Mouse (Mus musculus) T-helper 2 cell (primary cell): ENCODE data around the gene Nxpe4.
"Not testable (repeated sequence)": the region's sequence is repeated elsewhere in the genome, so short reads cannot be mapped to it uniquely, and the experiment has no call there.

Experiments
- in situ Hi-C: fragments of 300-600 bp; cut with MboI, MseI; formaldehyde crosslinking; loops from one replicate; pipeline ENCODE4 v1.15.1; 2025; ENCODE audit warnings: high pct_unique_total_duplicates

Nxpe4 gene

DNA sequence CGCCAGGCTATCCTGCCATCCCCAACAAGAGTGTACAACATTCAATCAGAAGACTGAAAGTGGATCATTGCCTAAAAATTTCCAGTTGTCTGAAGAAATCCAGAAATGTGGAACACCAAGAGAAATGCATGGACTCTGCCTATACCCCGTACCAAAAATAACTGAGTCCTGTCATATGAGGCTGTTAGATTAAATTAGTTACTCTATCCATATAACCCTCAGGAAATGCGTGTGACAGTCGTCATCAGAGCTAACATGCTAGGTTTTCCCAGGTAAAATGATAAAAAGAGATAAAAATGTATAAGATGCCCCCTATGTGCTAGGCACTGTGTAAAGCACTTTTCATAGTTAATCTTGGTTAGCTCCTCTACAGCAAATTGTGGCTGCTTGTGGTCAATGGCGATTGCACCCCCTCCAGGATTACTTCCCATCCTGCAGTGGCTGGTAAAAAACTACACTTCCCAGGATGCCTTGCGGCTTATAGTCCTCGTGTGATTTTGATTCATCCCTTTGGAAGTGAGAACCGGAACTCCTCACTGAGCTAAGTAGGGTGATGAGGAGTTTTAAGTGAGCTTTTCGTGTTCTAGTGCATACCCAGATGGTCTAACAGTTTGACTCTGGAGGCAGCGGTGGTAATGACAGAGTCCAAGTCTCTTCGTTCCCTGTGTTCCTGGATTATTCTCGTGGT lies at the start of gene Nxpe4:
TSS of gene Nxpe4 (plus strand) at position 519 of the 688 bp plus-strand sequence.
- in situ Hi-C loops = no loop called here

DNA sequence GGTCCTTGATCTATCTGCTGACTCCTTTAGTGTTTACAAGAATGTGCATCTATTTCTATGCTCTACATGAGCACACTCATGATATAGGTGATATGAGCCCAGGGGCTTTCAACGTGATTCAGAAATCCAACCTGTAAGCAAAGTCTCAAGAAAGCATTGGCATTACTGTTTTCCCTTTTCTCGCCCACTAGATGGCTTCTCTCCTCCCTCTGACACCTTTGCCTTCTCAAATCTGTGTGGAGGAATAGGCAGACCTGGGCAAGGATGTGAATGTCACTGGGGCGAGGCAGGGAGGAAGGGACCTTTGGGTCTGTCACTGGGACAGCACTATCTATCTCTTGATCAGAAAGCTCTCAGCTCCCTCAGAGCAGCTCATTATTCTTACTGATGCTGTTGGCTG lies 35.0 kb upstream of the Nxpe4 start:
- in situ Hi-C loops = no loop called here

DNA sequence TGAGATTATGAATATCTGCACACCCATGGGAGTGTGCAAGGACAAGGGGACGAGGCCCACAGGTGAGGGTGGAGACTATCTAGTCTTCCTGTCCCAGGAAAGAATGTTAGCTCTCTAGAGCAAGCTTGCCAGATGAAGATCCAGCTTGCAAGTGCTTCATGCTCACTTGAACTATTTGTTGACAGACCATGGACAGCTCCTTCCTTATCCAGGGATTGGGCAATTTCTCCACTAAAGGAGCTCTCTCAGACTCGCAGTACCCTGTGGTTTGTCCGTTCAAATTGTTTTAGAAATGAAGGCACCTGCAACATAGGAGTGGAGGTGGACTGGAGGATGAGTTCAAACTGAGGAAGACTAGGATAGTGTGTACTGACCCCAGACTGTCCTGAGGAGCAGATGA lies 24.3 kb upstream of the Nxpe4 start:
- in situ Hi-C loops = no loop called here

DNA sequence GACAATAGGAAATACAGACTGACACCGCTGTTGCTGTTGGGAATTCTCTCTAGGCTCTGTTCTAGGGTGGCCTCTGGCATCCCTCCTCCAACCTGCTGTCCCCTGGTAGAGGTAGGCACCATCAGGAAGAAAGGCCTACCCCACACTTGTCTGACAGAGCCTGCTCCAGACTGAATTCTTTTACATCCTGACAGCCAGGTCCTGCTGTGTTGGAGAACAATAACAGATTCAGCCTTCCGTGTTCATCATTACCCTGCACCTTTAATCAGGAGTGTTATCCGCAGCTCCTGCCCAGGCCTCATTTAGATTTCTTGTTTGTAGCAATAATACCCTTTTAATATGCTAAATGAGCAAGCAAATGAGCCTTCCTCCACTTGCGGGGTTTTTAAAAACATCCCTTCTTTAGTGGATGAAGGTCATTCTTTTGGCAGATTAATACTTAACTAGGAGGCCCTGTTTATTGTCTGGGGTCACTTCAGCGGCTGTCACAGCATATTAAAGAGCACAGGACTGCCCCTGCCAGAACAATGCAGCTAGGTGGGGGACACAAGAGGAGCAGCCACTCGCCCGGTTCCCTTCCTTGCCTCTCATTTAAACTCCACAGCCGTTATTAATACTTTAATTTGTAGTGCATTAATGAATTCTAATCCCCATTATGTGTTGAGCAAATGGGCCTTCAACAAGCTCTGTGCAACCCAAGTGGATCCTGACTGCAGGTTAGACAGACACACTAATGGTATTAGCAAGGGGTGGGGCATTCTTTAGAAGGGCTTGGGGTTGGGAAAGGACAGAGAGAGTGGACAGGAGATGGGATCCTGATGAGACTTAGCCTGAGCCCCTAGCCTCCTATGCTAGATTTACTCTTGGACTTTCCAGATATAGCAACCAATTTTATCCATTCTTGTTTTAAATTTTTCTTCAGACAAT lies 21.1 kb upstream of the Nxpe4 start:
- in situ Hi-C loops = loop anchor here (10.0 kb wide), 1 partner anchor 964 kb away; no protein-coding TSS in a partner anchor

DNA sequence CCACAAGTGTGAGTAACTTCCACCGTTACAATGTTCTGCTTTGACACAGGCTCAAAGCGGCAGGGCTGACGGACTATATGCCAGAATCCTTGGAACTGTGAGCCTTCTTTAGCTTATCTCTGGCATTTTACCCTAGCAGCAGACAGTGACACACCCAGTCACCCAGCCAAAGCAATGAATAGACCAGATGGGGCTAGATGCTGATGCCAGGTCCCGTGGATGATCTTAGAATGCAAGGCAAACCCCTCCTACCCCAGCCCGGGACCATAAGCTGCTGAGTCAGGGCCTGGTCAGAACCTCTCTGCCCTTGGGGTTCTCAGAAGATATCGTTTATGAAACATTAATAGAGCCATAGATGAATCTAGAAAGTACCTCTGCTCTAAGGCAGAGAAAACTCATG lies 19.2 kb upstream of the Nxpe4 start:
- in situ Hi-C loops = loop anchor here (10.0 kb wide), 1 partner anchor 962 kb away; no protein-coding TSS in a partner anchor

DNA sequence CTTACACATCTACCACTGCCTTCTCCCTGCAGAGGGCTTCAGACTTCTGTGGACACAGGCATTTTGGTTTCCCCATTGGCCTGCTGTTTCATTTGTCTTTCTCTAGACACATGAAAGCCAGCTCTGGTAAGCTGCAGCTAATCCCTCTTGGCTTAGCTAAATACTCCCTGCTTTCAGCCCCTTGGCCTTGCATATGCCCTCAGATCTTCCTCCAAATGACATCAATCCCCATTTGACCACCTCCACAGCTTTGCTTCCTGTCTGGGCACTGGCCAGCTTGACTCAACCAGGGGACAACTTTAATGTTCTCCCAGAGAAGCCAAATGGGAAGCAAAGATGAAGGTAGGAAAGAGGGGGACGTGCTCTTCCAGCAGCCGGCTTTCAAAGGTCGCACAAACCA lies 15.1 kb upstream of the Nxpe4 start:
- in situ Hi-C loops = loop anchor here (10.0 kb wide), 1 partner anchor 958 kb away; no protein-coding TSS in a partner anchor

DNA sequence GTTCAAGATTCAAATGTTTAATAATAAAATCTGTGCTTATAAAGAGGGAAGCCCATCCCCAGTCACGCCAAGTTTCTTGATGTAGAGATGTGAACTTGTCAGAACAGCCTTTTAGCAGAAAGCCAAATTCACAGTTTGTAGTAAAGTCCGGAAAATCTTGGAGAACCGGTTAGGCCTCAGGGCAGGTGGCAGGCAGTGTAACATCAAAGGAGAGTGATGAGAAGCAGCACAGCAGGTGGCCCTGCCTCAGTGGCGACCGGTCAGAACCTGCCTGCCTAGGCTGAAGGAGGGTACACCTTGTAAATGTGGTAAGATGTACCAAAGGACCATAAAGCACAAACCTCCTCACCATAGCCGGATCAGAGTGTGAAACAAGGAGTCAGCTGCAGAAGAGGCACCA lies 4.7 kb downstream of the Nxpe4 start:
- in situ Hi-C loops = not testable (repeated sequence)

DNA sequence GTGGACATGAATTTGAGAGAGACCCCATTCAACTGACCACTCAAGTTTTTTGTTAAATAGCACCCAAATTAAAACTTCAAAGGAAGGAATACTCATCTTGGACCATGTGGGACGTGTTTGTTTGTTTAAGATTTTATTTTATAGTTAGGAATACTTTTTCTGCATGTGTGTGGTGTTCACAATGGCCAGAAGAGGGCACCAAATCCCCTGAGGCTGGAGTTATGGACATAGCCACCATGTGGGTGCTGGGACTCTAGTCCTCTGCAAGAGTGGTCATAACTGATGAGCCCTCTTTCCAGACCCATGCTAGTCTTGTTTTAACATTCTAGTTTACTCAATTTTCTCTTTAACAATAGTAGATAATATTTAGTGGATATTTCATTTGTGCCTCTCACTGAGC lies 14.9 kb downstream of the Nxpe4 start:
- in situ Hi-C loops = no loop called here

DNA sequence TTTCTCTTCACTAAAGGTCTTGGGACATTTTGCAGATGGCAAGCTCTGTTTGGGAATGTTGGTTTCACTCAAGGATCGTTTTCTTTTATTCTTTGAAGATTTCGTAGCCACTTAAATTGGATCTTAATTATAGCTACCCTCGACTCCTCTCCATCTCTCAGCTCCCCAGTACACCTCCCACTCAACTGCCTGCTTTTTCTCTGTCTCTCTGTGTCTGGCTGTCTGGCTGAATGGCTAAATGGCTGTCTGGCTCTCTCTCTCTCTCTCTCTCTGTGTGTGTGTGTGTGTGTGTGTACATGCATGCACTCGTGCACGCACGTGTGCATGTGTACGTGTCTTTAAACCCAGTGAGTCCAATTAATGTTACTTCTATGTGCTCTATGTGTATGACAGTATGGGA lies 19.5 kb downstream of the Nxpe4 start:
- in situ Hi-C loops = no loop called here

DNA sequence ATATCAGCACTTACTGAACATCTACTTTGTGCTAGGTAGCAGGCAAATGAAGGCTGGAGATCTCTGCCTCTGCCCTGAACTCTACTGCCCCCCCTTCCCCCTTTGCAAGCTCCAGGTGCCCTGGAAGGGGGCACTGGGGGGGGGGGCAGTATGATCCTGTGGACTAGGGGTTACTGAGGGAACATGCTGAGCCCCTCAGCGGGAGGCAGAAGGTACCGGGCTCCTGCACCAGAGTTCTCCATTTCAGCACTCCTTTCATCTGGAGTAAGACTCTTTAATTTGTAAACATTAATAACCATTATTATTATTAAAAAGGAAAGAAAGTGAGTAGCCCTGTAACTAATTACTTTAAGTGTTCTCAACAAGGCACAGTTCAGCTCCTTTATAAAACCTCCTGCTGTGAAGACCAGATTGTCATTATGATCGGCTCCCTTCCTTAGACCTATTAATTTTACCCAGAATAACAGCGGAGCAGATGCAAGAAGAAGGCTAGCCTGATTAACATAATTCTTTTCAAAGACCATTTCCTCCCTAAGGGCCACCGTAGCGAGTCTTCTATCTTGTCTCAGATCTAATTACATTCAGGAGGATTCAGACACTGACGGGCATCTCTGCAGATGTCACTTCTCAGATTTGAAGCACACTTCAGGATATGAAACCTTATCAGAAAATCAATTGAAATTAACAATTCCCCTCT lies 21.0 kb downstream of the Nxpe4 start:
- in situ Hi-C loops = no loop called here

DNA sequence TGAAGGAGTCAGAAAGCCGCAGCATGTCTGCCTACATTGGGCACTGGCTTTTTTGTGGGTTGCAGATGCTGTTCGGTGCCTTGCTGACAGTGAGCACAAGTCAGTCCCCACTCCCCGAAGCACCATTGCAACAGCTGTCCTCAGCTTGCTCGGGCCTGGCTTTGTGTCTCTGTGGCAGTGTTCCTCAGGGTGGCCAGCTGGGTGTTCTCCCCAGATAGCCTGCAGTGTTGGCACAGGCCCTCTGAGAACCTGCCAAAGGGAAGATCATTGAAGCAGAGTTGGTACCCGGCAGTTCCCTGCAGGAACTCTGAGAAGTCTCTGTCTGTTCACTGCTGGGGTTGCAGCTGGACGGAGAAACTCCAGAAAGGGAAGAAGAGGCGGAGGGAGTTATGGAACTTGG lies 22.5 kb downstream of the Nxpe4 start:
- in situ Hi-C loops = no loop called here

DNA sequence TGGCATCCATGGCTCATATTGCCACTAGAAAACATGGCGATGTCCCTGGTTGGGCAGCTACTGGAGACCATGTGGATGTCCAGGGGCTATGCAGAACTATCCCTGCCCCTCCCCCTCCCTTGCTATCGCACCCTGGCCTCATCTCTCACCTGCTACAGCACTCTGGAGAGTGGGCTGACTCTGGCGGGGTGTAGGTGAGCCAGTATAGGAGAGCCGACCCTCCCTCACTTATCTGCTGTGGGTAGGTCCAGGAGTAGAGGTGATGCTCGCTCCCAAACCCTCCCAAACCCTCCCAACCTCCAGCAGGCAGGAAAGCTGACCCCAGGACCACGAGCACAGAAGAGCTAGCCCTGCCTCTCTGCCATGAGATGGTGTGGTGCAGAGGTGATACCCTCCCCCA lies 27.0 kb downstream of the Nxpe4 start:
- in situ Hi-C loops = no loop called here

DNA sequence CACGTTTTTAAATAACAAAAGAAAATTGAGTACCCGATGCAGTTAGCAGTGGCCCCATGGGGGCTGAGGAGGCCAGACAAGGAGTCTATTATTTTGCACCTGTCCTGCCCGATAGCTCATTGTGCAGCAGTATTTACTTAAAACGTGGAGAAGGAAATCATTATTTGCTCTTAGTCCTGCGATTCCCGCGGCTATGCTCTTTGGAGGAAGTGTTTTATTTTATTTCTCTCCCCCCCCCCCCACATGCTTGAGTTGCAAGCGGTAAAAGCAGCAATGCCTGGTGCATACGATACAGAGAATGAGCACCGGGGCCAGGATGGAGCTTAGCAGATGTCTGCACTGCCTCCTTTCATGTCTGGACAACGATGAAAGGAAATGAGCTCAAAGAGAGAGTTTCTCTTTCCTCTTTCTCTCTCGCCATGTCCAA lies 35.6 kb downstream of the Nxpe4 start:
- in situ Hi-C loops = no loop called here

DNA sequence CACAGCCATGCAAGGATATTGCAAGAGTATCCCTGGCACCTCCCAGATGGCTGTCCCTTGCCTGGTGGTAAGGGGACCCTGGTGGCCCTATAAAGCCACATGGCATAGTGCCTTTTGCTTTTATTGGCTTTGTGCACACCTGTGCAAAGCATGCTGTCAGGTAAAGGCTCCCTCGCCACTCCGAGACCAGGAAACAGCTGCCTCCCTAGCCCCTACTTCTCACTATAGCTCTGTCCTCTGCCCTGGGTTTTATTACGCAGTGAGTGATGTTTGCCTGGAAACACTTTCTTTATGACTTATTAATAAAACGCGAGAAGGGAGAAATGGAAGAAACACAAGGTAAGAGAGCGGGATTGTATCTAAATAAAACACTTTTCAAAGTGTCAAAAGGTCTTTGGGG lies 49.1 kb downstream of the Nxpe4 start:
- in situ Hi-C loops = no loop called here

DNA sequence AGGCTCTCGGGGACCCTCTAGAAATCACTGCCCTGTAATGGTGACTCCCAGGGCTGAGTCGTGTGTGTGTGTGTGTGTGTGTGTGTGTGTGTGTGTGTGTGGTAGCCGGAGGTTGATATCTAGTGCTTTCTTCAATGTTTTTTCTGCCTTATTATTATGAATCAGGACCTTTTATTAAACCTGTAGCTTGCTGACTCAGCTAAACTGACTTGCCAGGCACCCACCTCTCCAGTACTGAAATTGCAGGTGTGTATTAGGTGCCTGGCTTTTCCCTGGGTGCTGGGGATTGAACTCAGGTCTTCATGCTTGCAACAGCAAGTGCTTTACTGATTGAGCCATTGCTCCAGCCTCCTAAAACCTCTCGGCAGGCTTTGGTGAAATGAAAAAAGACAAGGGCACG lies 50.1 kb downstream of the Nxpe4 start:
- in situ Hi-C loops = no loop called here

DNA sequence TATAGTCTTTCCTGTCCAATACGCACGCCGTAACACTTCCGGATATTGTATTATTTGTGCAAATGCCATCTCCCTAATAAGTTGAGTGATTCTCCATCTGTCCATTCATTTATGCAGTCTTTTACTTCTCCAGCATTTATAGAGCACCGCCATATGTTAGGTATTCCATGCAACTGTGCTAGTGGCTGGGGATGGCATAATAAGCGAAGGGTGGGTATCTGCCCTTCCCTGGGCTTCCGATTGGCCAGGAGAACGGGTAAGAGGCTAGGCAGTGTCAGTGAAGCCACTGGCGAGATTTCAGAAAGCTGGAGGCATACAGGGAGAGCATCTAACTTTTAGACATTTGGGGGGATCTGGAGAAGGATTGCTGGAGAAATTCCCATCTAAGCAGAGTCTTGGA lies 52.9 kb downstream of the Nxpe4 start:
- in situ Hi-C loops = no loop called here

DNA sequence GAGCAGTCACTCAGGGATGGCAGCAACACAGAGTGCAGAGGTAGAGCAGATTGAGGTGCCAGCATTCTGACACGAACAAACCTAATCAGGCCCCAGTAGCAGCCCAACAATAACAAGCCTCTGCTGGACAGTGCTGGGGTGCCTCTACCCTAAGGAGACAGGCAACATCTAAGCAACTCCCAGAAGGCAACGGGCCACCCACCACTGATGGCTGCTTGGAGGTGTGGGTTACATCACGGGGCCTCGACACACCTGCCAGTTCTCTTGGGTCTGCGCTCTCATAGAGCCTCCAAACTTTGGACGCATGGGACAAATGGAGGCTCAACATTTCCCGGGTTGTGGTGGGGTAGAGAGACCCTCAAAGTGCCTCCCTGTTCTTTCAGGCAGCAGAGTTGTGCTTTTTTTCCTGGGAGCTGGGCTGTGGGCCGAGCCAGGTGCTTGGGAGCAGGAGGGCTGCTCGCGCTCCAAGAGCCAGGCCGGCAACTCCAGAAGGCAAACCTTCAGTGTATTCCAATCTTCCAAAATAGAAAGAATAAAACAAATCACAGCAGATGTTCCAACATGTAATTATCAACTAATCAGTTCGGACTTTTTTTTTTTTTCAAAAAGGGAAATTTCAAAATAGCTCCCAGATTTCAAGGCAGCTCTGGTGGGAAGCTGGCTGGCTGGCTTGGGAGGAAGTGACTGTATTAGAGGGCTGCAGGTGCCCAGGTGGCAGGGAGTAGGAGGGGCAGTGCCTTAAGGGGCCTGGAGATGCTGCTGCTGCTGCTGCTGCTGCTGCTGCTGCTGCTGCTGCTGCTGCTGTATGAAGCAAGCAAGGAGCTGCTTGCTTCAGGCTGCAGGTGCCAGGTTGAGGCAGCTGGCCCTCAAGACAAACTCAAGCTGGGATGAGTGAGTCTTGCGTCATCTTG lies 54.5 kb downstream of the Nxpe4 start:
- in situ Hi-C loops = no loop called here

DNA sequence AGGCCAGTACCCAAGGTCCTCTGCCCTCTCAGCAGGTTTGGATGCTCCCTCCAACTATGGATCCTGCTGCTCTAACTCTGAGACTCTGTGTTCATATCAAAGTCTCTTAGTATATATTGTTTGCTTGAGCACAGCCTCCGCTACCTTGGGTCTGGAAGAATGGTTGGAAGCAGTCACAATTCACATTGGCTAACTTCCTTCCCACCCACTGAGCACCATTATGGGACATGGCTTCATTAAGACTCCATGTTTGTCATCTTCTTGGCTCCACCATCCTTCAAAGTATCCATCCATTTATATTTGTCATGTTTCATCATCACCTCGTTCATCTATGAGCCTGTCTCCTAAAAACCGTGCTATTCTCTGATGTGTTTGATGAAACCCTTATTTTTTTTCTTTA lies 68.9 kb downstream of the Nxpe4 start:
- in situ Hi-C loops = no loop called here

DNA sequence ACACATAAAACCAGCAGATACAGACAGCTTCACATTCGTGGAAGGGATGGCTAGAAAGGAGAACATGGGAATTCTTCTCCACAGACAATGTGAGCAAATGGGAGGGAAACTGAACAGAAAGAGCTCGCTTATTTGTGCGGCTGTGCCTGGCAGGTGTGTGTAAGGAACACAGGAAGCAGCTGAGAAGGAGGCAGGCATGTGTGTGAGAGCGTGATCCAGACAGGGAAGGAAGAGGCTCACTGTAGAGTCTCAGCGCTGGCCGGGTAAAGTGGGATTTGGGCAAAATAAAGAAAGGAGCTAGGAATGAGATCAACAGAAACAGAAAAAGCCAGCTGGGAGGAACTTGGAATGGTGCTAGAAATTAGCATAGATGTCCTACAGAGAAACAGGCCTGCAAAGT lies 74.6 kb downstream of the Nxpe4 start:
- in situ Hi-C loops = no loop called here

DNA sequence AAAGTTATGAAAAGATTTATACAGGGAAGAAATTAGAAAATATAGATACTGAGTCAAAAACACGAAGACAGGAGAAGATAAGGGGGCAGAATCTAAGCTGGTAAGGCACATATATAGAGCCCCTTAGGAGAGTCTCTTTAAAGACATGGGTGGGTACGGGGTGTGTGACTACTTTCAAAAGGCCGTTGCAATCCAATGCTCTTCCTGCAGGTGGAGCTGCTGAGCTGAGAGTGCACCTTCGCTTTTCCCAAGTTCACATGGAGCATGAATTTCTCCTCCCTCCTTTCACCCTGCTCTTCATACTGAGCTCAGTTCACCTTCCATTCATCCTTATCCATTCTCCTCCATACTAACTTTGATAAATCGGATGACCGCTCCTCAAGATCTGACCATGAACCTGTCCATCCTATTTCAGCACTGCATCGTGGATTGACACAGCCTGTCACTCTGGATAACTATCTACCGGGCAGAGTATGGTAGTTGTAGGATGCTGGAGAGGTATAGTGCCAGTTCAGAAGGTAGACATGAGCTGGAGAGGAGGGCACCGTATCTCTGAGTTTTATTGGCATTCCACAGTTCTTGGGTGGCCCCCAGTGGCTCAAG lies 76.4 kb downstream of the Nxpe4 start:
- in situ Hi-C loops = no loop called here

DNA sequence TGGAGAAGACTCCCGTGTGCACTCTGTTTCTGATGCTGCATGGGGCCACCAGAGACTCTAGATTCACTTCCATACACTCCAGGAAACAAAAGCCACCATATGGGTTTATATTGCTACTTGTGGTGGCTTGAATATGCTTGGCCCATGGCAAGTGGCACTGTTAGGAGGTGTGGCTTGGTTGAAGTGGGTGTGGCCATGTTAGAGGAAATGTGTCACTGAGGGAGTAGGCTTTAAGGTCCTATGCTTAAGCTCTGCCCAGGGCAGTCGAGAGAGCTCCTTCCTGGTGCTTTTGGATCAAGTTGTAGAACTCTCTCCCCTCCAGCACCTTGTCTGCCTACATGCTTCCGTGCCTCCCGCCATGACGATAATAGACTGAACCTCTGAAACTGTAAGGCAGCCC lies 77.6 kb downstream of the Nxpe4 start:
- in situ Hi-C loops = no loop called here
